ENCODE assay signal across 9 mouse cellular contexts in the genomic region with DNA sequence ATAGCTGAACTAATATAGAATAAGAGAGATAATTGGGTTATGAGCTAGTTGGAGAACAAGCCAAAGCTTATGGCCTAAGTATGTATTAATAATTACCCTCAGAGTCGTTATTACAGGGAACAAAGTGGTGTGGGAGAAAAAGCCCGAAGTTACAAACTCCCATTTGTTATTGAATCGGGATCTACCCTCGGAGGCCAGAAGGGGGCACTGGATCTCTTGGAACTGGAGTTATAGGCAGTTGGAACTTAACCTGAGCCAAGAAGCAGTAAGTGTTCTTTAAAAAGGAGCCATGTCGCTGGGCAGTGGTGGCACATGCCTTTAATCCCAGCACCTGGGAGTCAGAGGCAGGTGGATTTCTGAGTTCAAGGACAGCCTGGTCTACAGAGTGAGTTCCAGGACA. TPM values are rescaled to one million over a fixed set of nuclear protein-coding genes. Genes with fewer than 3 reads are reported as not detected.
A peak's percentile ranks its signal among the peaks of the same experiment; 100 is the strongest.
DNase-seq lines count a peak whose midpoint lies in the region; ATAC-seq and TF ChIP-seq lines count a peak whose summit lies in the region.
"Had no signal": no experiment of that assay in that cellular context is flagged by ENCODE, and none has a peak within 500 bp of the region (broad histone marks: within the 10 kb centered on the region; RNA-seq: fewer than 3 reads in every experiment).

No protein-coding gene starts in this region.

- peaks cover 15% of the 10 kb centered on the region for H3K4me1 ChIP-seq in forebrain, embryonic 10.5 days
- H3K4me1 ChIP-seq in forebrain, embryonic 15.5 days, result peaks cover 14% of the 10 kb centered on the region
- peaks cover 15% of the 10 kb centered on the region for H3K4me1 ChIP-seq in midbrain, embryonic 10.5 days
- H3K4me1 ChIP-seq in midbrain, embryonic 13.5 days (replicated peaks), result peaks cover 16% of the 10 kb centered on the region

- no peak overlapping the region for H3K4me3 ChIP-seq in forebrain, embryonic 10.5 days
- no peak overlapping the region for H3K4me3 ChIP-seq in forebrain, embryonic 15.5 days
- no peak overlapping the region for H3K4me3 ChIP-seq in midbrain, embryonic 10.5 days
- no peak overlapping the region for H3K4me3 ChIP-seq in midbrain, embryonic 13.5 days (replicated peaks)

- no peak for TF ChIP-seq POLR2A in brain, embryonic 14.5 days (IDR thresholded peaks at IDR 0.05; ENCODE audit: borderline replicate concordance, extremely low read depth, insufficient read depth, insufficient read length, poor library complexity, severe bottlenecking)

- peak; percentile 36 for DNase-seq in forebrain, embryonic 10.5 days (ENCODE audit: extremely low spot score, low spot score)
- DNase-seq in midbrain, embryonic 10.5 days (ENCODE audit: low spot score), result peak; percentile 48
- DNase-seq in brain, embryonic 14.5 days (ENCODE audit: low read depth), result peak; percentile 73
- DNase-seq in heart, postnatal 36 days, result peak; percentile 38 to 49
- peak; percentile 38 to 53 for DNase-seq in lung, adult 18-20 months
- peak; percentile 48 for DNase-seq in splenic B cell, adult 2 months (ENCODE audit: low read depth, low spot score)

- no peak for ATAC-seq in forebrain, embryonic 15.5 days (replicated peaks)
- no peak for ATAC-seq in midbrain, embryonic 13.5 days

- intact Hi-C loops in heart, postnatal 36 days (cut with DNase I), result loop anchor here (5.0 kb wide), 2 partner anchors 445 to 545 kb away; no protein-coding TSS in a partner anchor

- no peaks in the 10 kb centered on the region for H3K36me3 ChIP-seq in forebrain, embryonic 10.5 days (replicated peaks)
- H3K36me3 ChIP-seq in forebrain, embryonic 15.5 days, result no peaks in the 10 kb centered on the region
- H3K36me3 ChIP-seq in midbrain, embryonic 10.5 days, result no peaks in the 10 kb centered on the region
- H3K36me3 ChIP-seq in midbrain, embryonic 13.5 days, result no peaks in the 10 kb centered on the region
- H3K36me3 ChIP-seq in splenic B cell, adult 2 months (ENCODE audit: control insufficient read depth, insufficient read depth, low read length, poor library complexity, severe bottlenecking), result no peaks in the 10 kb centered on the region

- H3K9ac ChIP-seq in forebrain, embryonic 15.5 days (replicated peaks), result no peak overlapping the region
- no peak overlapping the region for H3K9ac ChIP-seq in midbrain, embryonic 13.5 days (replicated peaks)

- H3K4me2 ChIP-seq in forebrain, embryonic 15.5 days (replicated peaks), result no peak overlapping the region
- no peak overlapping the region for H3K4me2 ChIP-seq in midbrain, embryonic 13.5 days (replicated peaks)

- 25% methylated on average over 5 of the region's 5 CpGs for WGBS in forebrain, embryonic 10.5 days
- WGBS in forebrain, embryonic 15.5 days, result 22% methylated on average over 5 of the region's 5 CpGs
- WGBS in midbrain, embryonic 10.5 days, result 30% methylated on average over 5 of the region's 5 CpGs
- WGBS in midbrain, embryonic 13.5 days, result 19% methylated on average over 5 of the region's 5 CpGs

- H3K27ac ChIP-seq in forebrain, embryonic 10.5 days, result no peak overlapping the region
- no peak overlapping the region for H3K27ac ChIP-seq in forebrain, embryonic 15.5 days (replicated peaks)
- H3K27ac ChIP-seq in midbrain, embryonic 10.5 days (replicated peaks), result no peak overlapping the region
- H3K27ac ChIP-seq in midbrain, embryonic 13.5 days, result no peak overlapping the region
- H3K27ac ChIP-seq: macrophage had no signal

- peaks cover 51% of the 10 kb centered on the region for H3K27me3 ChIP-seq in forebrain, embryonic 10.5 days (ENCODE audit: poor library complexity, severe bottlenecking)
- H3K27me3 ChIP-seq in forebrain, embryonic 15.5 days, result peaks cover 46% of the 10 kb centered on the region
- peaks cover 51% of the 10 kb centered on the region for H3K27me3 ChIP-seq in midbrain, embryonic 10.5 days (ENCODE audit: low read depth, poor library complexity, severe bottlenecking)
- peaks cover 51% of the 10 kb centered on the region for H3K27me3 ChIP-seq in midbrain, embryonic 13.5 days
- H3K27me3 ChIP-seq in splenic B cell, adult 2 months (ENCODE audit: control insufficient read depth, insufficient read depth, low read length, poor library complexity, severe bottlenecking), result no peaks in the 10 kb centered on the region

- TF ChIP-seq CTCF in brain, embryonic 14.5 days (IDR thresholded peaks at IDR 0.05; ENCODE audit: borderline replicate concordance, extremely low read depth, insufficient read depth, insufficient read length), result peak; percentile 64; the same call in 1 of the 2 replicates

- H3K9me3 ChIP-seq in forebrain, embryonic 10.5 days, result no peaks in the 10 kb centered on the region
- H3K9me3 ChIP-seq in forebrain, embryonic 15.5 days, result no peaks in the 10 kb centered on the region
- H3K9me3 ChIP-seq in midbrain, embryonic 10.5 days (replicated peaks), result no peaks in the 10 kb centered on the region
- no peaks in the 10 kb centered on the region for H3K9me3 ChIP-seq in midbrain, embryonic 13.5 days

RNA-seq across cellular contexts. Expression of gene Flt3, which starts 2.2 kb away (rescaled TPM):
- 0.04 TPM in 1 of 2 replicates, not detected in the other for polyA plus RNA-seq in forebrain, embryonic 10.5 days (2016; fragmentation: Nextera tagmentation; extraction: Ambion mirVana)
- 0.09 and 0.19 TPM in 2 replicates for polyA plus RNA-seq in forebrain, embryonic 15.5 days (2015; fragmentation: Nextera tagmentation; extraction: Ambion mirVana)
- polyA plus RNA-seq in midbrain, embryonic 10.5 days (2016; fragmentation: Nextera tagmentation; extraction: Ambion mirVana), result 0.02 and 0.12 TPM in 2 replicates
- polyA plus RNA-seq in midbrain, embryonic 13.5 days (2015; fragmentation: Nextera tagmentation; extraction: Ambion mirVana), result 0.09 and 0.12 TPM in 2 replicates
- 0.20 and 0.56 TPM in 2 replicates for polyA plus RNA-seq in brain, embryonic 14.5 days (2012; rRNA removed)
- under 1 TPM; 0.08 to 0.16 TPM for total RNA-seq in heart, postnatal 36 days (2021)

RNA-seq across cellular contexts. Expression of gene Pan3, which starts 27.5 kb away (rescaled TPM):
- 49.9 and 55.4 TPM in 2 replicates for polyA plus RNA-seq in forebrain, embryonic 10.5 days (2016; fragmentation: Nextera tagmentation; extraction: Ambion mirVana)
- 67.7 and 71.9 TPM in 2 replicates for polyA plus RNA-seq in forebrain, embryonic 15.5 days (2015; fragmentation: Nextera tagmentation; extraction: Ambion mirVana)
- 46.8 and 54.5 TPM in 2 replicates for polyA plus RNA-seq in midbrain, embryonic 10.5 days (2016; fragmentation: Nextera tagmentation; extraction: Ambion mirVana)
- 68.3 and 75.8 TPM in 2 replicates for polyA plus RNA-seq in midbrain, embryonic 13.5 days (2015; fragmentation: Nextera tagmentation; extraction: Ambion mirVana)
- polyA plus RNA-seq in brain, embryonic 14.5 days (2012; rRNA removed), result 44.5 and 54.6 TPM in 2 replicates
- total RNA-seq in heart, postnatal 36 days (2021), result 10 to 100 TPM; 26.8 to 36.1 TPM
